Mouse (Mus musculus) CH12.LX (cell line): ENCODE measurements around the gene Sstr3. TPM values are rescaled to one million over a fixed set of nuclear protein-coding genes. Genes with fewer than 3 reads are reported as not detected.

ENCODE experiments used
- DNase-seq: peaks from one replicate; pipeline ENCODE4 v3.0.0-alpha.2; 2013; ENCODE audit errors: extremely low read depth
- H3K27ac ChIP-seq: 2 replicates; pipeline ENCODE4 v1.5.1; 2012; ENCODE audit warnings: low read depth, mild to moderate bottlenecking, control low read depth, moderate library complexity; ENCODE audit not compliant: insufficient read depth
- H3K27me3 ChIP-seq: replicated peaks from 2 replicates; pipeline ENCODE3; 2012; ENCODE audit warnings: inconsistent platforms
- H3K36me3 ChIP-seq, 2 experiments: replicated peaks in 1 of 2; 2 replicates each; pipeline versions ENCODE3 to v1.6.1; 2012; ENCODE audit warnings: inconsistent platforms in 1 of 2, low read length in 1 of 2, mild to moderate bottlenecking in 1 of 2, mixed read lengths in 1 of 2, moderate library complexity in 1 of 2; ENCODE audit not compliant: control insufficient read depth in 1 of 2, insufficient read depth in 1 of 2
- H3K4me1 ChIP-seq, 2 experiments: 2 replicates each; pipeline ENCODE4 v1.6.1; 2012; ENCODE audit warnings: inconsistent platforms in 1 of 2, moderate library complexity in 1 of 2; ENCODE audit not compliant: insufficient read depth in 2 of 2, control insufficient read depth in 1 of 2
- H3K4me2 ChIP-seq: 2 replicates; pipeline ENCODE4 v1.6.1; 2012; ENCODE audit warnings: low read depth, mild to moderate bottlenecking, control low read depth; ENCODE audit not compliant: poor library complexity, insufficient read depth, severe bottlenecking
- H3K4me3 ChIP-seq, 3 experiments: fragments of 150-350 bp in 1 of 3; sonication (generic) in 1 of 3; replicated peaks in 1 of 3; 2 replicates each; pipeline versions ENCODE3 to v1.5.1; 2011 to 2012; ENCODE audit warnings: low read depth in 2 of 3, low read length in 2 of 3, mild to moderate bottlenecking in 2 of 3, moderate library complexity in 2 of 3, control low read depth in 1 of 3, improper control_type of control experiment in 1 of 3, inconsistent platforms in 1 of 3, mixed read lengths in 1 of 3; ENCODE audit not compliant: poor library complexity in 1 of 3
- H3K79me2 ChIP-seq: replicated peaks from 2 replicates; pipeline ENCODE4 v1.6.1; 2012; ENCODE audit warnings: mild to moderate bottlenecking, moderate library complexity; ENCODE audit not compliant: control insufficient read depth, poor library complexity, insufficient read depth, severe bottlenecking; ENCODE audit errors: extremely low read depth
- H3K9ac ChIP-seq: 2 replicates; pipeline ENCODE4 v1.6.1; 2012; ENCODE audit warnings: low read depth, mild to moderate bottlenecking, control low read depth, moderate library complexity; ENCODE audit not compliant: insufficient read depth
- H3K9me3 ChIP-seq: replicated peaks from 2 replicates; pipeline ENCODE3; 2012; ENCODE audit warnings: low read length, inconsistent platforms, mixed read lengths
- BHLHE40 ChIP-seq: IDR thresholded peaks from 2 replicates; pipeline ENCODE4 v1.6.1; 2011; ENCODE audit warnings: mild to moderate bottlenecking, low read depth, low read length, improper control_type of control experiment
- CHD1 ChIP-seq: IDR thresholded peaks from 2 replicates; pipeline ENCODE4 v1.6.1; 2012; ENCODE audit warnings: low read depth, low read length, improper control_type of control experiment, inconsistent platforms
- ELF1 ChIP-seq: IDR thresholded peaks from 2 replicates; pipeline ENCODE4 v1.6.1; 2014; ENCODE audit warnings: low read depth, mild to moderate bottlenecking, inconsistent platforms, low read length, improper control_type of control experiment
- EP300 ChIP-seq: IDR thresholded peaks from 2 replicates; pipeline ENCODE4 v1.6.1; 2011; ENCODE audit warnings: low read length, improper control_type of control experiment
- GABPA ChIP-seq: IDR thresholded peaks from 2 replicates; pipeline ENCODE4 v1.6.1; 2012; ENCODE audit warnings: low read depth, low read length, improper control_type of control experiment, inconsistent platforms; ENCODE audit not compliant: insufficient replicate concordance
- JUN ChIP-seq: IDR thresholded peaks from 2 replicates; pipeline ENCODE4 v1.6.1; 2011; ENCODE audit warnings: low read depth, mild to moderate bottlenecking, low read length, improper control_type of control experiment, moderate library complexity; ENCODE audit not compliant: insufficient read depth
- KAT2A ChIP-seq: IDR thresholded peaks from 2 replicates; pipeline ENCODE4 v1.6.1; 2012; ENCODE audit warnings: low read length, improper control_type of control experiment, inconsistent platforms; ENCODE audit not compliant: insufficient replicate concordance
- MAFK ChIP-seq: IDR thresholded peaks from 2 replicates; pipeline ENCODE4 v1.6.1; 2011; ENCODE audit warnings: low read length, improper control_type of control experiment; ENCODE audit not compliant: insufficient replicate concordance
- MAX ChIP-seq: IDR thresholded peaks from 2 replicates; pipeline ENCODE4 v1.6.1; 2011; ENCODE audit warnings: low read length, improper control_type of control experiment
- MAZ ChIP-seq: IDR thresholded peaks from 2 replicates; pipeline ENCODE4 v1.6.1; 2012; ENCODE audit warnings: low read depth, mild to moderate bottlenecking, inconsistent platforms, low read length, improper control_type of control experiment, moderate library complexity
- MEF2A ChIP-seq: IDR thresholded peaks from 2 replicates; pipeline ENCODE4 v1.6.1; 2014; ENCODE audit warnings: low read depth, mild to moderate bottlenecking, inconsistent platforms, low read length, improper control_type of control experiment, borderline replicate concordance
- NELFE ChIP-seq: IDR thresholded peaks from 2 replicates; pipeline ENCODE4 v1.6.1; 2011; ENCODE audit warnings: low read depth, low read length, improper control_type of control experiment
- POLR2A ChIP-seq: IDR thresholded peaks from 2 replicates; pipeline ENCODE4 v1.6.1; 2011; ENCODE audit warnings: low read depth, mild to moderate bottlenecking, improper control_type of control experiment, low read length
- POLR2AphosphoS2 ChIP-seq: IDR thresholded peaks from 2 replicates; pipeline ENCODE4 v1.6.1; 2011; ENCODE audit warnings: low read depth, low read length, improper control_type of control experiment
- RAD21 ChIP-seq: IDR thresholded peaks from 2 replicates; pipeline ENCODE4 v1.6.1; 2011; ENCODE audit warnings: low read depth, mild to moderate bottlenecking, low read length, improper control_type of control experiment, moderate library complexity
- SMC3 ChIP-seq: IDR thresholded peaks from 2 replicates; pipeline ENCODE4 v1.6.1; 2011; ENCODE audit warnings: low read depth, low read length, improper control_type of control experiment
- TBP ChIP-seq: conservative IDR thresholded peaks from 2 replicates; pipeline ENCODE4 v1.6.1; 2011; ENCODE audit warnings: low read depth, low read length, improper control_type of control experiment
- UBTF ChIP-seq: IDR thresholded peaks from 2 replicates; pipeline ENCODE4 v1.6.1; 2012; ENCODE audit warnings: low read depth, mild to moderate bottlenecking, inconsistent platforms, low read length, improper control_type of control experiment, moderate library complexity
- USF2 ChIP-seq: conservative IDR thresholded peaks from 2 replicates; pipeline ENCODE4 v1.6.1; 2011; ENCODE audit warnings: low read depth, low read length, improper control_type of control experiment
- ZC3H11A ChIP-seq: IDR thresholded peaks from 2 replicates; pipeline ENCODE4 v1.6.1; 2012; ENCODE audit warnings: low read depth, mild to moderate bottlenecking, inconsistent platforms, low read length, improper control_type of control experiment
- ZKSCAN1 ChIP-seq: IDR thresholded peaks from 2 replicates; pipeline ENCODE4 v1.6.1; 2012; ENCODE audit warnings: low read depth, inconsistent platforms, low read length, improper control_type of control experiment, borderline replicate concordance
- dilution Hi-C: fragments of 300-500 bp; cut with MboI; formaldehyde crosslinking; loops from 2 replicates; pipeline ENCODE4 v1.14.3; 2020; ENCODE audit warnings: low sequenced_read_pairs; ENCODE audit not compliant: extremely low pct_unique_long_range_greater_than_20kb, extremely low pct_ligation_motif_present
- in situ Hi-C: fragments of 300-500 bp; cut with MboI; formaldehyde crosslinking; loops from 3 replicates; pipeline ENCODE4 v1.14.3; 2019; ENCODE audit warnings: low sequenced_read_pairs, low pct_ligation_motif_present, low pct_unique_long_range_greater_than_20kb, mixed read lengths
- polyA plus RNA-seq: library from polyadenylated mRNA; unstranded; fragments of >175 nt; gene quantifications from 2 replicates; pipeline ENCODE4 v1.2.1, GENCODE M21; 2012; ENCODE audit warnings: low read depth; ENCODE audit not compliant: insufficient read length
- total RNA-seq, 2 experiments: library from RNA; depleted of rRNA; stranded (reverse); fragments of 300-350 nt in 1 of 2; fragments of >200 nt in 1 of 2; gene quantifications; 2 replicates each; pipeline ENCODE4 v1.2.3; 2012 to 2014

Sstr3 gene
- total and polyA plus RNA-seq, 3 experiments: 0.36 TPM; not detected in 2

- Histone ChIP-seq H3K9me3 (peaks cover 34% of the 10 kb centered on the region), H3K4me2 (no peak overlapping the region), H3K4me3 (no peak overlapping the region), H3K79me2 (no peaks in the 10 kb centered on the region), H3K4me1 (peaks cover 22 to 37% of the 10 kb centered on the region in 2 experiments), H3K9ac (no peak overlapping the region), H3K27ac (no peak overlapping the region), H3K36me3 (no peaks in the 10 kb centered on the region), H3K27me3 (peaks cover 2% of the 10 kb centered on the region)
- TF ChIP-seq UBTF: no peak
- no peak for TF ChIP-seq BHLHE40
- TF ChIP-seq JUN: no peak
- no peak for TF ChIP-seq GABPA
- no peak for TF ChIP-seq KAT2A
- no peak for TF ChIP-seq MAFK
- TF ChIP-seq SMC3: no peak
- TF ChIP-seq CHD1: no peak
- no peak for TF ChIP-seq USF2
- TF ChIP-seq MAX: no peak
- DNase-seq: no peak
- dilution Hi-C loops: no loop called here
- in situ Hi-C loops: loop anchor here (25.0 kb wide), 2 partner anchors 361 to 586 kb away; partner anchors contain the start of genes Eif3d and Foxred2
Measured at GRCm38 (mm10) chr15:78548711-78549110, 4.2 kb upstream of the Sstr3 start.

- Histone ChIP-seq H3K4me2 (no peak overlapping the region), H3K9me3 (peaks cover 32% of the 10 kb centered on the region), H3K79me2 (no peaks in the 10 kb centered on the region), H3K4me1 (peaks cover 22 to 36% of the 10 kb centered on the region in 2 experiments), H3K4me3 (no peak overlapping the region), H3K27me3 (peaks cover 4% of the 10 kb centered on the region), H3K27ac (no peak overlapping the region), H3K36me3 (no peaks in the 10 kb centered on the region), H3K9ac (no peak overlapping the region)
- TF ChIP-seq ZC3H11A: no peak
- no peak for TF ChIP-seq POLR2AphosphoS2
- no peak for TF ChIP-seq JUN
- no peak for TF ChIP-seq POLR2A
- no peak for TF ChIP-seq ZKSCAN1
- no peak for TF ChIP-seq RAD21
- TF ChIP-seq BHLHE40: peak; percentile 24; the same call in 1 of the 2 replicates
- TF ChIP-seq MEF2A: no peak
- no peak for TF ChIP-seq TBP
- TF ChIP-seq MAZ: no peak
- TF ChIP-seq EP300: no peak
- TF ChIP-seq USF2: no peak
- TF ChIP-seq MAX: no peak
- TF ChIP-seq MAFK: peak; percentile 75; the same call in 1 of the 2 replicates
- no peak for TF ChIP-seq ELF1
- no peak for TF ChIP-seq SMC3
- no peak for TF ChIP-seq NELFE
- dilution Hi-C loops: no loop called here
- in situ Hi-C loops: loop anchor here (25.0 kb wide), 2 partner anchors 361 to 586 kb away; partner anchors contain the start of genes Eif3d and Foxred2
- DNase-seq: no peak
Measured at GRCm38 (mm10) chr15:78548336-78548665, 3.8 kb upstream of the Sstr3 start.
